Comparison of ENCODE assay signal across 9 mouse cellular contexts in genomic region chr19:22138590-22139421, GRCm38 (mm10). TPM values are rescaled to one million over a fixed set of nuclear protein-coding genes. Genes with fewer than 3 reads are reported as not detected.
A peak's percentile ranks its signal among the peaks of the same experiment; 100 is the strongest.
DNase-seq lines count a peak whose midpoint lies in the region; ATAC-seq and TF ChIP-seq lines count a peak whose summit lies in the region.
"Had no signal": no experiment of that assay in that cellular context is flagged by ENCODE, and none has a peak within 500 bp of the region (broad histone marks: within the 10 kb centered on the region; RNA-seq: fewer than 3 reads in every experiment).

Trpm3 (plus strand) TSS chr19:22139046.

- peak; percentile 21 for DNase-seq in gastrocnemius, adult 2 months
- no peak for DNase-seq in gastrocnemius, adult 8-10 months (ENCODE audit: low spot score in 2 of 2)
- peak; percentile 62 for DNase-seq in cerebellum, adult 9-11 months
- DNase-seq in frontal cortex, postnatal 10 days (ENCODE audit: low spot score in 2 of 2), result peak; percentile 18 to 58
- DNase-seq in hindbrain, postnatal 0 days (ENCODE audit: low spot score), result peak; percentile 84
- peak; percentile 21 to 62 for DNase-seq in left cerebral cortex, postnatal 10 days (ENCODE audit: extremely low spot score in 1 of 2, low spot score in 2 of 2)

- H3K36me3 ChIP-seq in hindbrain, postnatal 0 days (ENCODE audit: insufficient read depth, low read length), result no peaks in the 10 kb centered on the region
- no peaks in the 10 kb centered on the region for H3K36me3 ChIP-seq in midbrain, embryonic 12.5 days
- no peaks in the 10 kb centered on the region for H3K36me3 ChIP-seq in stomach, embryonic 15.5 days

- intact Hi-C loops in gastrocnemius, adult 2 months (cut with DNase I), result no loop called here
- intact Hi-C loops in left cerebral cortex, postnatal 10 days (cut with DNase I), result no loop called here

- WGBS in hindbrain, postnatal 0 days, result under 1% methylated on average over 39 of the region's 39 CpGs
- WGBS in midbrain, embryonic 12.5 days, result under 1% methylated on average over 39 of the region's 39 CpGs
- WGBS in stomach, embryonic 15.5 days, result 1% methylated on average over 36 of the region's 39 CpGs

- H3K9me3 ChIP-seq in hindbrain, postnatal 0 days (ENCODE audit: low read length), result no peaks in the 10 kb centered on the region
- no peaks in the 10 kb centered on the region for H3K9me3 ChIP-seq in midbrain, embryonic 12.5 days
- H3K9me3 ChIP-seq in stomach, embryonic 15.5 days, result no peaks in the 10 kb centered on the region

- no peak within 1 kb of the TSS for H3K27ac ChIP-seq in gastrocnemius, adult 2 months
- H3K27ac ChIP-seq in hindbrain, postnatal 0 days, result no peak within 1 kb of the TSS
- no peak within 1 kb of the TSS for H3K27ac ChIP-seq in midbrain, embryonic 12.5 days (replicated peaks)
- H3K27ac ChIP-seq in stomach, embryonic 15.5 days, result no peak within 1 kb of the TSS

- H3K9ac ChIP-seq in hindbrain, postnatal 0 days (replicated peaks; ENCODE audit: low read length), result 0 out of 2 replicates have a peak within 1 kb of the TSS, but pooled peaks have one; percentile 33
- H3K9ac ChIP-seq in midbrain, embryonic 12.5 days (replicated peaks), result peak within 1 kb of the TSS; percentile 41
- H3K9ac ChIP-seq in stomach, embryonic 15.5 days, result no peak within 1 kb of the TSS

- H3K27me3 ChIP-seq in hindbrain, postnatal 0 days (ENCODE audit: insufficient read depth, low read length), result no peaks in the 10 kb centered on the region
- H3K27me3 ChIP-seq in midbrain, embryonic 12.5 days, result peaks cover 20% of the 10 kb centered on the region
- no peaks in the 10 kb centered on the region for H3K27me3 ChIP-seq in stomach, embryonic 15.5 days (replicated peaks)

- H3K4me1 ChIP-seq in hindbrain, postnatal 0 days (ENCODE audit: insufficient read depth, low read length), result peaks cover 8% of the 10 kb centered on the region; the same call in 1 of the 2 replicates
- H3K4me1 ChIP-seq in midbrain, embryonic 12.5 days, result peaks cover 12% of the 10 kb centered on the region
- peaks cover 6% of the 10 kb centered on the region for H3K4me1 ChIP-seq in stomach, embryonic 15.5 days

- peak within 1 kb of the TSS; percentile 81 for H3K4me2 ChIP-seq in hindbrain, postnatal 0 days (ENCODE audit: low read depth, low read length)
- H3K4me2 ChIP-seq in midbrain, embryonic 12.5 days (replicated peaks), result peak within 1 kb of the TSS; percentile 83
- peak within 1 kb of the TSS; percentile 49 for H3K4me2 ChIP-seq in stomach, embryonic 15.5 days

- no peak within 1 kb of the TSS for H3K4me3 ChIP-seq in gastrocnemius, adult 2 months
- H3K4me3 ChIP-seq in hindbrain, postnatal 0 days (ENCODE audit: low read length), result peak within 1 kb of the TSS; percentile 47
- H3K4me3 ChIP-seq in midbrain, embryonic 12.5 days, result peak within 1 kb of the TSS; percentile 44
- peak within 1 kb of the TSS; percentile 10; the same call in 1 of the 2 replicates for H3K4me3 ChIP-seq in stomach, embryonic 15.5 days (replicated peaks)

- TF ChIP-seq CTCF in gastrocnemius, adult 2 months (IDR thresholded peaks at IDR 0.05), result no peak
- peak; percentile 58 for TF ChIP-seq CTCF in hindbrain, postnatal 0 days (IDR thresholded peaks at IDR 0.05; ENCODE audit: low read depth)

- peak; percentile 91 for ATAC-seq in hindbrain, postnatal 0 days
- ATAC-seq in midbrain, embryonic 12.5 days (ENCODE audit: low FRiP score, low read depth), result peak; percentile 95
- peak; percentile 81 for ATAC-seq in stomach, embryonic 15.5 days (ENCODE audit: insufficient read depth, low FRiP score, low read depth)

RNA-seq across cellular contexts. Expression of gene Trpm3, which starts in this region (rescaled TPM):
- under 1 TPM; 0.73 to 0.77 TPM for total RNA-seq in gastrocnemius, adult 2 months (2021)
- total RNA-seq in gastrocnemius, adult 8-10 months (2022), result under 1 TPM; 0.24 to 0.63 (median 0.40) TPM
- total RNA-seq in hindbrain, postnatal 0 days (2014; rRNA removed), result 49.9 and 63.5 TPM in 2 replicates
- polyA plus RNA-seq in hindbrain, postnatal 0 days (2015; fragmentation: Nextera tagmentation; extraction: Ambion mirVana), result 40.1 and 44.1 TPM in 2 replicates
- 10 to 100 TPM; 63.0 to 67.9 TPM for total RNA-seq in left cerebral cortex, postnatal 10 days (2021)
- 4.2 and 11.0 TPM in 2 replicates for polyA plus RNA-seq in midbrain, embryonic 12.5 days (2016; fragmentation: Nextera tagmentation; extraction: Ambion mirVana)
- polyA plus RNA-seq in stomach, embryonic 15.5 days (2015; fragmentation: Nextera tagmentation; extraction: Ambion mirVana), result 0.58 and 0.84 TPM in 2 replicates
- total RNA-seq: neutrophil, adult 5-6 weeks had no signal

Comparison
In these comparisons a context has a peak if more than half of its experiments do, and no peak if none do; other contexts are left out.
1. RNA of gene Trpm3 (total RNA-seq): 63.0 to 67.9 TPM in left cerebral cortex, postnatal 10 days and 49.9 to 63.5 TPM in hindbrain, postnatal 0 days; 0.73 to 0.77 TPM in gastrocnemius, adult 2 months and 0.24 to 0.63 TPM in gastrocnemius, adult 8-10 months; every median in the first group is over 10 times any median in the second.
2. Peak in DNase-seq in gastrocnemius, adult 2 months; RNA of the gene not detected or under 1 TPM.
3. Peak in ATAC-seq, H3K4me3 ChIP-seq and H3K4me2 ChIP-seq in stomach, embryonic 15.5 days; RNA of the gene not detected or under 1 TPM.
4. DNase-seq: peak in cerebellum, adult 9-11 months (single experiment), frontal cortex, postnatal 10 days (2 of 2), hindbrain, postnatal 0 days (single experiment) and left cerebral cortex, postnatal 10 days (2 of 2); none in gastrocnemius, adult 8-10 months (0 of 2).
5. Peak in every context shown above with its lines, with median percentiles within 50 percentile points of each other: ATAC-seq and H3K4me2 ChIP-seq.